Mouse (Mus musculus): ENCODE results near the gene Snx9.

Snx9 gene

DNA sequence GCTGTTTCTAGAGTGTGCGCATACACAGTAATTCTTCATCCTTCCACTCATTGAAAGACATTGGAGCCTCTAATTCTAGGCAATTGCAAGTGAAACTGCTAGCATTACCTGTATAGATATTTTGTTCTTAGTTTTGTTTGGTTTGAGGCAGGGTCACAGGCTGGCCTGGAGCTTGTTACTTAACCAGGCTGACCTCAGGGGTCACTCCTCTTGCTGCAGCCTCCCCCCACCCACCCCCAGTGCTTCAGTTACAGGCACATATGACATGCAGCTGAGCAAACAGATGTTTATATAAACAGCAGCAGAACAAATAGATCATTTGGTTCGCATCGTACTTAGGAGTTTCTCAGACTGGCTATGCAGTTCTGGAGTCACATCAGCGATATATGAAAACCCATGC, 71.7 kb downstream of the Snx9 start:
- in situ Hi-C loops (cut with MboI, MseI), result loop anchor here in 1 of 2 experiments (25.0 kb wide), 1 partner anchor 475 kb away; the partner anchor contains the start of gene Tmem242

DNA sequence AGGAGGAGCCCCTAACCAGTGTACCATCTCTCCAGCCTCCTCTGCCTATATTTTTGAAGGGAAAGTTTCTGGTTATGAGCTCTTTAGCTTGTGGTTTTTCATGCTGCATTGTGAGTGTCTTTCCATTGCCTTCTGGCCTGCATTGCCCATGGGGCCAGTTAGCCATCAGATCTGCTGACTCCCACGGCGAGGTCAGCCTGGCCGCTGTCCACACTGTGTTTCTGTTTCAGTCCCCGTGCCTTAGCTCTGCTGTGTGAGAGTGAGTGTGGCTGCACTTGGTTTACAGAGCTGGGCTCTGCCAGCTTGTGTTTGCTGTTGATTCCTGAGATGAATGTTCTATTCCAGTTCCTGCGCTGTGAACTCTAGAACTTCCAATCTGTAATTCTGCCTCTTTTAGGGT, 73.1 kb downstream of the Snx9 start:
- in situ Hi-C loops (cut with MboI, MseI), result loop anchor here in 1 of 2 experiments (25.0 kb wide), 1 partner anchor 477 kb away; the partner anchor contains the start of gene Tmem242

DNA sequence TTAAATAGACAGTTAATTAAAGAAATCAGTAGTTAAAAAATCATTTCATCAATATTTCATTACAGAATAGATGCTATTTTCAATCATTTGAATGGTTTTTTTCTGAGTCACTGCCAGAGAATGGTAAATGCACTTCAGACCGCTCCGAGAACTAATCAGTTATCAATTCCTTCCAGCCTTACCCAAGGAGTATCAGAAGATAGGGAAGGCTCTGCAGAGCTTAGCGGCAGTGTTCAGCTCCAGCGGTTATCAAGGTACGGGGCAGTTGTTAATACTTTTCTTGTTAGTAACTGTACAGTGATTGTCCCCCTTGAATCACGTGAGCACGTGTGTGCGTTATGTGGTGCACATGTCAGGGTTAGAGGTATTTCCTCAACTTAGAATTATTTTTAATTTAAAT, 80.8 kb downstream of the Snx9 start:
- in situ Hi-C loops (cut with MboI, MseI), result loop anchor here in 1 of 2 experiments (25.0 kb wide), 1 partner anchor 485 kb away; the partner anchor contains the start of gene Tmem242

GRCm38 (mm10) chr17:5923281-5923680, 82.2 kb downstream of the Snx9 start:
- in situ Hi-C loops (cut with MboI, MseI), result loop anchor here in 1 of 2 experiments (25.0 kb wide), 1 partner anchor 486 kb away; the partner anchor contains the start of gene Tmem242

DNA sequence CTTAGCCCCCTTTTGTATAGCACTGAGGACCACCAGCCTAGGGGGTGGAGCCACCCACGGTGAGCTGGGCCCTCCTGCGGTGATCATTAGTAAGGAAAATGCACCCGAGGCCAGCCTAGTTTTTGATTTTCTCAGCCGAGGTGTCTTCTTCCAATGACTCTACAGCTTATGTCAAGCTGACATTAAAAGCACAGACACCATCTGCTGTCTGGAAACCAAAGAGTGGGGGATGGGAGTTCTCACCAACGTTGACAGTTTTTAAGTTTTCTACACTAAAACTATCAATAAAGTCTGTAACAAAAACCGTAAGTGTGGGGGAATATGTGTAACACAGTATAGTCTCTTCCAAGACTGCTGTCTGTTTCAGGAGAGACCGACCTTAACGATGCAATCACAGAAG, 83.1 kb downstream of the Snx9 start:
- in situ Hi-C loops (cut with MboI, MseI), result loop anchor here in 1 of 2 experiments (25.0 kb wide), 1 partner anchor 487 kb away; the partner anchor contains the start of gene Tmem242

- in situ Hi-C loops (cut with MboI, MseI), result no loop called here
Measured at GRCm38 (mm10) chr17:5926710-5927109, 85.6 kb downstream of the Snx9 start.

DNA sequence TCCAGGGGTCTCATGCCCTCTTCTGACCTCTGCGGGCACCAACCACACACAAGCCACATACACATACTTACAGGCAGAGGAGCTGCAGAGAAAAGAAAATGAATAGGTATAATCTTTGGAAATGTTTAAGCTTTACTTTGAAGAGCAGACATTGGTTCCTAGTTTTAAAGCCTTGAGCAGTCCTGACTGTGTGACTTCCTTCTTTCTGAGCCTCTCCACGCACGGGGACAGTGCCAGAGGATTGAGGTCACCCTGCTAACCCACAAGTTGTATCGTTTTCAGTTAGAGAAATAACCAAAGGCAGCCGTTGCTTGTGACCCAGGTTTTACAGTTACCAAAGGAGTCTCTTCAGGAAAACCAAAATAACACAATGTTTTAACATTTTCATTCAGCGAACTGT, 87.9 kb downstream of the Snx9 start:
- in situ Hi-C loops (cut with MboI, MseI), result no loop called here

DNA sequence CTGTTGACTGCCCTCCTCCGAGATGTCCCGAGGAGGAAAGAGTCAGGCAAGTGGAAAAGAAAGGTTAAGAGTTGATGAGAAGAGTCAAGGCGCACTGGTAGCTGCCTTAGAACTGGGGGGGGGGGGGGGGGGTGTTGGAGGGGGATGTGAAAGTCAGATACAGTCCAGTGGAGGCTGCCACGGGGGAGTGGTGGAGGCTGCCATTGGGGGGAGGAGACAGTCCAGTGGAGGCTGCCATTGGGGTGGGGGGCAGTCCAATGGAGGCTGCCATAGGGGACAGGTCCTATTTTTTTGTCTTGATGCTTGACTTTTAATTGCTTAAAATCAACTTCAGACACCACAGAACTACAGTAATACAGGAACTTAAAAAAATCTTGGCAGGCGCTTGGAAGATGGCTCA, 91.0 kb downstream of the Snx9 start:
- in situ Hi-C loops (cut with MboI, MseI), result no loop called here

GRCm38 (mm10) chr17:5934554-5935324, 93.6 kb downstream of the Snx9 start:
- in situ Hi-C loops (cut with MboI, MseI), result no loop called here

DNA sequence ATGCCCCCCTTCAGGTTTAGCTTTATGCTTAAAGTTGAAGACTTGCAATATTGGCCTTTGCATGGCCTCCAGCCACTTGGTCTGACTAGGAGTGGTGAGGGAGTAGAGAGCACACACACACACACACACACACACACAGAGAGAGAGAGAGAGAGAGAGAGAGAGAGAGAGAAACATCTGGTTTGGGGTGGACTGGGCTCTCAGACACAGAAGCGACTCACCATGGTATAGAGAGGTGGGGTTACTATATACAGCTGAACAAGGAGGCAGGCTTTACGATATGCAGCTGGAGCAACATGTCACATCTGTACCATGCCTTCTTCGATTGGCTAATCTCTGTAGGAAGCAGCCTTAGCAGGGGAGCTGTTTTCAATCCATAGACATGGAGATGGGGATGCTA, 94.6 kb downstream of the Snx9 start:
- in situ Hi-C loops (cut with MboI, MseI), result no loop called here

DNA sequence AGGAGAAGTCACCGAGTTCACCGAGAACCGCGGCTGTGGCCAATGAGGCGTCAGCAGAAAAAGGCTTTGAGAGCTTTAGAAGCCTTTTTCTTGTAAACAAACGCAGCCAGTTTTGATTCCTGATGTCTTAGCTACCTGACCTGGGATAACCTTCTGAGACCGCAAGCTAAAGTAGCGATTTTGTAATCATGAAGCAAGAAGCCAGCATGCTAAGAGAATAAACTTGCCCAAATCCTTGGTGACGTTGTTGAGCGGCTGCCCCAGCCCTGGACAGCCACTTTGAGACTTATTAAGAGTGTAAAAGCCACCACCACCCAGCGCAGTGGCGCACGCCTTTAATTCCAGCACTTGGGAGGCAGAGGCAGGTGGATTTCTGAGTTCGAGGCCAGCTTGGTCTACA, 95.1 kb downstream of the Snx9 start:
- in situ Hi-C loops (cut with MboI, MseI), result no loop called here

DNA sequence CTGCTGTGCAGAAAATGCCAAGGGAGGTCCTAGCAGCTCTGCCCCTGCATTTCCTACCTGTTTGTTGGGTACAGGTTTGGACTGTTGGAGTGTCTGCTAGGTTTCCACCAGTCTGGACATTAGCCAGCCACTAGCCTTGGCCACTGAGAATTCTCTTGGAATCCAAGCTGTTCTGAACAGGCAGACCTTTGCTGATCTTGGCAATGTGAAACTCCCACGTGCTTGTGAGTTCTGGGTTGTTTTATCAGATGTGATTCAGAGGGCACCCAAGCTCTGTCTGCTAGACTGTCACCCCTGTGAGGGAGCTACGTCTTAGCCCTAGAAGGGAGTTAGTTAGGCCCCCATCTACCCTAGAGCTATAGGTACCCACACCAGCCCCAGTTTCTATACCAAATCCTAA, 96.3 kb downstream of the Snx9 start:
- in situ Hi-C loops (cut with MboI, MseI), result no loop called here

DNA sequence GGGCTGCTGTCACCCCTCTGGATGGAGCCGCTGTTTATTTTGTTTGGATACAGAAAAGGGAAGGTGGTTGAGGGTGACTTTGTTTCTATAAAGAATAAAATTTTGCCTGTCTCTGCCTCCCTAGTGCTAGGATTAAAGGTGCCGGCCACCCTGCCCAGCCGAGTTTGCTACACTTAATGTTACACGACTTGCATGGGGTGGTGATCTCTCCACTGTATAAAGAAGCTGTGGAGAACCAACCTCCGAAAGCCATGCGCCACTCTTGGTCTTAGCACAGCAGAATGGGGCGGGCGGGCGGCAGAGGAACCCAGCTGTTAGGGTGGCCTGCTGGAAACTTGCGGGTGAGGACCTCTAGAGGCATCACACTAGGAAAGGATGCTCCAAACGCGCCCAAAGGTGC, 98.7 kb downstream of the Snx9 start:
- in situ Hi-C loops (cut with MboI, MseI), result no loop called here

DNA sequence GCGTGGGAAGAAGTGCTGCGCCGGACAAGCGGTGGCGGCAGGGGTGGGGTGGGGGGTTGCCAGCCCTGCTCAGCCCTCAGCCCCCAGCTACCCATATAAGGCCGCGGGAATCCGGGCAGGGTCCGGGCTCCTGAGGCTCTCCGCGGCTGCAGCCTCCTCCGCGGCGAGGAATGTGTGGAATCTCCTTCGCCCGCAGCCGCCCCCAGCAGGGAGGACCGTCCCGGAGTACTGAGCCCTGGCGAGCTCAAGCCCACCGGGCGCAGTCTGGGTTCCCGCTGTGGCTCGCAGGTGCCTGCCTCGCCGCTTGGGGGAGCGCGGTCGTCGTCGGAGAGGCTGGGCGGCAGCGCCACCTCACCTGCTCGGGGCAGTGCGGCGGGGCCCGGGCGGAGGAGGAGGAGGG, 99.7 kb downstream of the Snx9 start:
- in situ Hi-C loops (cut with MboI, MseI), result no loop called here

- in situ Hi-C loops (cut with MboI, MseI), result no loop called here
Measured at GRCm38 (mm10) chr17:5941230-5942043, 100.3 kb downstream of the Snx9 start, which contains the start of gene Synj2. TSS of gene Synj2 (plus strand) at chr17:5941280.

DNA sequence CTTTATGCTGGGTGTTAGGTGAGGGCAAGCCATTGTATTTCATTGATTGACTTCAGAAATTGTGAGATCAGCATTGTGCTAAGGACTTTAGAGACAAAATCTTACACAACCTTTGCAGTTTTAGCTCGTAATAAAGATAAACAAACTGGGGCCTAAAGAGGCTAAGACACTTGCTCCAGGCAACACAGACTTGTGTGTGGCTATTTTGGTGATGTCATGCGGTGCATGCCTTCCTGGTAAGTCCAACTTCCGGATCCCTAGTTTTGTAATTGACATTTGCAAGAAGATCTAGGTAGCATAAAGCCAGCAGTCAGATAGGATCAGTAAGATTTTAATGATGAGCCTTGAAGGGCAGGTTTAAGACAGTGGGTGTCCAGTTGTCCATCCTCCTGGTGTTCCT, 101.0 kb downstream of the Snx9 start:
- in situ Hi-C loops (cut with MboI, MseI), result no loop called here

- in situ Hi-C loops (cut with MboI, MseI), result no loop called here
Measured at GRCm38 (mm10) chr17:5943053-5943452, 101.9 kb downstream of the Snx9 start.

DNA sequence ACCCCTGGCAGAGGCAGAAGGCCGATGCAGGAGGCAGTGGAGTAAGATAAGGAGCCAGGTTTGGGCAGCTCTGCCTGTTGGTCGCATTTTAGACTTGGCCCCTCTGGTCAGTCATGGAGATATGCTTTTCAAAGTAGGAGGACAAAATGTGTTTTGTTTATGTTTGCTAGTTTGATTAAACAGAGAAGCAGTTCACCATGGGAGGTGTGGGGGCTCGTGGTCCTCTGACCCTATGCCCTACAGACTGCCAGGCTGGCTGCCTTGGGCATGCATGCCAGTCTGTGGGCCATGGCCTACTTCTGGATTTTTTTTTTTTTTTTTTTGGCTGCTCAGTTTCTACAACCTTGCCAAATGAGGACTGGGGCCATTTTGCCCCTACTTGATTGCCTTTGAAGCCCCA, 105.9 kb downstream of the Snx9 start:
- in situ Hi-C loops (cut with MboI, MseI), result no loop called here

- in situ Hi-C loops (cut with MboI, MseI), result no loop called here
Measured at GRCm38 (mm10) chr17:5952455-5952854, 111.3 kb downstream of the Snx9 start.

GRCm38 (mm10) chr17:5956350-5957000, 115.3 kb downstream of the Snx9 start:
- in situ Hi-C loops (cut with MboI, MseI), result no loop called here

DNA sequence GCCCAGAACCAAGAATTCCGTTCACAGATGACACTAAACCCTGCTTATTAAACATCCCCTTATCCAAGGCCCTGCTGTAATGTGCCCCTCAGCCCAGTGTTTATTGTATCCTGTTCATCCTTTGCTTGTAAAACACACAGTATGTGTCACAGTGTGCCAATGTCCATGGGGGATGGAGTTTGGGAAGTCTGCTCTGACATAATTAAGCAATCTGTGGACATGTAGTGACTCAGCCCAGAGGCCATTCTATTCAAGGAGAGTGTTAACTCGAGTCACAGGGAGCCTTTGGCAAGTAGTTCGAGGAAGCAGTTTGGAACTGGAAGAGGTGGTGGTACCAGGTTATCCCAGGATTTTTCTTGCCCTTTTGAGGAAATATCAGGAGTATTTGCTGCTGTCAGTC, 116.0 kb downstream of the Snx9 start:
- in situ Hi-C loops (cut with MboI, MseI), result no loop called here

GRCm38 (mm10) chr17:5958229-5958628, 117.1 kb downstream of the Snx9 start:
- in situ Hi-C loops (cut with MboI, MseI), result no loop called here
